Mouse (Mus musculus): ENCODE measurements around the gene Nccrp1. TPM values are rescaled to one million over a fixed set of nuclear protein-coding genes. Genes with fewer than 3 reads are reported as not detected.

Gene Nccrp1
- not detected in 2 replicates for polyA plus RNA-seq (2016; fragmentation: Nextera tagmentation; extraction: Ambion mirVana)

DNA sequence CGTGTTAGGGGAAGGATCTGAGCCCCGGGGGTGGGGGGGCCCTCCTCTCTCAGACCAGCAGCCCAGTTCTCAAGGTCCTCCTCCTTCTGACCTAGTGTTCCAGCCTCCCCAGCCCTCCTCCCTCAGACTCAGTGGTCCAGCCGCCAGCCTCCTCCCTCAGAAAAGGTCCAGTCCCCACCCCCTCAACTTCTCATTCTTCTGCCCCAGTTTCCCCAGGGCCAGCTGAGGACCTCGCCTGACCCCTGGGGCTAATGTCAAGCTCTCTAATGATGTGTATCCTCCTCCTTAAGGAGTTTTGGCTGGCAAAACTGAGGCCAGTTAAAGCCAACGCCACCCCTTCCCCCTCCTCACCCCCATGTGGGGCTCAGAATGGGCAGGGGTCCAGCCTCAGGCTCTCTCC, at the start of gene Nccrp1:
Gene Nccrp1, minus strand, starts transcription at position 101 of the 400 bp plus-strand sequence.
- 5% methylated on average over 5 of the region's 5 CpGs for WGBS
- no peaks in the 10 kb centered on the region for H3K9me3 ChIP-seq
- peaks cover 56% of the 10 kb centered on the region for H3K27me3 ChIP-seq (ENCODE audit: poor library complexity, severe bottlenecking)
- peak within 1 kb of the TSS; percentile 60; the same call in 1 of the 2 replicates for H3K27ac ChIP-seq
- H3K36me3 ChIP-seq (replicated peaks), result no peaks in the 10 kb centered on the region
- H3K4me3 ChIP-seq, result peak within 1 kb of the TSS; percentile 47
- DNase-seq (ENCODE audit: extremely low spot score, low spot score), result no peak
- H3K4me1 ChIP-seq, result peaks cover 40% of the 10 kb centered on the region

DNA sequence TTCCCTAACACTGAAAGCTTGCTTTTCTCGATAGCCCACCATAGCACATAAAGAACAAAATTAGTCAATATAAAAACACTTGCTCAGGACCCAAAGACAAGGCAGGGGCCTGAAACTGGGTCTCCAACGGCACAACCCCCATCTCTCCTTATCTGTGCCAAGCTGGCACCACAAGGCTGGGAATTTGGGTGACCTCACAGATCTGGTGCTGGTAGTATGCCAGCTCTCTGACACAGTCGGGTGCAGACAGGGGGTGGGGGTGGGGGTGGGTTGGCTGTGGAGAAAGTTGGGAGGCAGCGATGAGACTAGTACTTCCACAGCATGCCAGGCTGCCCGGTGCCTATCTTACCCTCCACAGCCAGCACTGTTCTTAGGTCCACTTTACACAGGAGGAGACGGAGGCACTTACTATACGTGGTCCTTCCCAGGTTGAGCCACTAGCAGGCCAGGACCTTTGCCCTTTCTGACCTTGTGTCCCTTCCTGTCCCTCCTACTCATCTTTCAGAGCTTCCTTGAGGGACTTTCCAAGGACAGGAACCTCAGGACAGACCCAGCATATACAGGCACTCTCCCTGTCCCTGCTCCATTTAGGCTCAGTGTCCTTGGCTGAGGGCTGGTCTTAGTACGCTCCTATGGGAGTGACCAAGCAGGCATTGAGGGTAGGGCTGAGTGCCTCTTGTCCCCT, 48.8 kb upstream of the Nccrp1 start:
- no peak for DNase-seq (ENCODE audit: extremely low spot score, low spot score)
- Histone ChIP-seq H3K4me3 (peak overlapping the region; percentile 83), H3K36me3 (replicated peaks) (peaks cover 18% of the 10 kb centered on the region), H3K9me3 (no peaks in the 10 kb centered on the region), H3K27ac (peak overlapping the region; percentile 96), H3K27me3 (ENCODE audit: poor library complexity, severe bottlenecking) (no peaks in the 10 kb centered on the region), H3K4me1 (peaks cover 80% of the 10 kb centered on the region)
- 77% methylated on average over 8 of the region's 8 CpGs for WGBS

DNA sequence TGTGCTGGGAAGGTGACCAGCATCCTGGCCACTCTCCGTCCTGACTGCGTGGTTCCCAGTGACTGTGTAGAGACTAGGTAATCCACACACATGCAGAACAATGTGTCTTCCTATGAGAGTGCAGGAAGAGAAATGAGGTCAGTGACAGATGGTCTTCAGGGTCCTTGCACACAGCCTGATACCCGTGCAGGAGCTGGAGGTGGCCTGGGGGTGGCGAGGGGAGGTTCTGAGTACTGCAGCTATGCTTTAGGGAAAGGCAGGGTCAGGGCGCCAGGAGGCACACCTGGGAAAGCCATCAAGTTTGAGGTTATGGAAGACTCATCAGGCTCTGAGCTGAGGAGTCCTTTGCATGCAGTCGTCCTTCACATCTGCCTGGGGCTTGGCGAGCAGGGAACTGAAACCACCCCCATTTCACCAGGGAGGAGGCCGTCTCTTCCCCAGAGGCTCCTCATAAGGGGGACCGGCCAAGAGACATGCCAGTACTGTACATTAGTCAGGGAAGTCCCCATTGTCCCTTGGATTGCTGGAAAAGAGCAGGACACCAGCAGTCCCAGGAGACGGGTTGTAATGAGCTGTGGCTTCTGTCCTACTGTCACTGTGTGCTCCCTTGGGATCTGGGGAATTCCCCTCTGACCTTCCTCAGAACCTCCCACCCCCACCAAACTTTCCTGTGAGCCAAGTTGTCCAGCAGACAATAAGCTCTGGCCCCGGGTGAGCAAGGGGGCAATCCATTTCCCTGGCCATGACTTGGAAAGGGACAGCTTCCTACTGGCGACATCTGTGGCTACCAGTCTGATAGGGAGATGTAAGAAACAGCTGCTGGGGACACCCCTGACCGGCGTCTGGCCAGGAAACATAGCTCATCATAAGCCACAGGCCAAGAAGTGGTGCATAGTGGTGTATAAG, 46.4 kb upstream of the Nccrp1 start:
- no peak for DNase-seq (ENCODE audit: extremely low spot score, low spot score)
- WGBS, result 72% methylated on average over 14 of the region's 14 CpGs

DNA sequence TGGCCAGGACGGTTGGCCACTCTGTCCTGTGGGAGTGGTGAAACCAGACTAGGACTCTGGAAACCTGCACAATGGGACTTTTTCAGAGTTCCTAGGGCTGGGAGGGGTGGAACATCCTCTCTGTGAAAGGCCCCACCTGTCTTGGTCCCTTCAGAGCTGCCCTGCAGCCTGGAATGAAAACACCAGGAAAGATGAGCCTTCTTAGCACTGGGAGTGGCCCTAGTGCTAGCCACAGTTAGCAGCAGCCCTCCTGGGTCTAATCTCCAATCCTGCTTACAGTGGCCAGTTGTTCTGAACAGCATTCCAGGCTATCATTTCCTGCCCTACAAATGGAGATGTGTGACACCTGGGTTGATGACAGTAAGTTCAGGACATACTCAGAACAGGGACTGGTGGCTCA, 44.8 kb upstream of the Nccrp1 start:
- H3K27ac ChIP-seq, result no peak overlapping the region
- no peaks in the 10 kb centered on the region for H3K9me3 ChIP-seq
- 74% methylated on average over 1 of the region's 1 CpGs for WGBS
- peaks cover 20% of the 10 kb centered on the region for H3K36me3 ChIP-seq (replicated peaks)
- peaks cover 94% of the 10 kb centered on the region for H3K4me1 ChIP-seq
- no peak overlapping the region for H3K4me3 ChIP-seq
- DNase-seq (ENCODE audit: extremely low spot score, low spot score), result no peak
- H3K27me3 ChIP-seq (ENCODE audit: poor library complexity, severe bottlenecking), result no peaks in the 10 kb centered on the region

More for the DNA sequence above, 46.4 kb upstream of the Nccrp1 start:
- Histone ChIP-seq H3K4me3 (no peak overlapping the region), H3K9me3 (no peaks in the 10 kb centered on the region), H3K27me3 (ENCODE audit: poor library complexity, severe bottlenecking) (no peaks in the 10 kb centered on the region), H3K4me1 (peaks cover 88% of the 10 kb centered on the region), H3K27ac (peak overlapping the region; percentile 48; the same call in 1 of the 2 replicates), H3K36me3 (replicated peaks) (peaks cover 18% of the 10 kb centered on the region)

DNA sequence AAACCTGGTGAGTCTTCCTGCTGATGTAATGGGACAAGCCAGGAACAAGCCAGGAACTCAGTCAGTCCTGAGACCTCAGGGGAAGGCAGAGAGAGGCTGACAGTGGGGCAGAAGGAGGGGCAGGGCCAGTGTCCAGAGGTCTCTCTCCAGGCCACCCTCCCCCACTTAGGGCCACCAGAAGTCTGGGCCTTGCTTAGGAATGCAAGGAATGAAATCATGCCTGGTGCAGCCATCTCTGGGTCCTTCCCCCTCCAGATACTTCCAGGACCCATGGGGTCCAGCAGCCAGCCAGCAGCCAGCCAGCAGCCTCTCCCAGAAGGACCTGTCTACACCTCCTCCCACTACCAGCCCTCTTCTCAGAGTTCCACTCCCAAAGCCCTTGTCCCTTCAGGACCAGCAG, 40.6 kb upstream of the Nccrp1 start:
- Histone ChIP-seq H3K27me3 (ENCODE audit: poor library complexity, severe bottlenecking) (no peaks in the 10 kb centered on the region), H3K36me3 (replicated peaks) (peaks cover 15% of the 10 kb centered on the region; the same call in 1 of the 2 replicates), H3K27ac (peak overlapping the region; percentile 56), H3K4me1 (peaks cover 90% of the 10 kb centered on the region), H3K4me3 (no peak overlapping the region), H3K9me3 (no peaks in the 10 kb centered on the region)
- no peak for DNase-seq (ENCODE audit: extremely low spot score, low spot score)

DNA sequence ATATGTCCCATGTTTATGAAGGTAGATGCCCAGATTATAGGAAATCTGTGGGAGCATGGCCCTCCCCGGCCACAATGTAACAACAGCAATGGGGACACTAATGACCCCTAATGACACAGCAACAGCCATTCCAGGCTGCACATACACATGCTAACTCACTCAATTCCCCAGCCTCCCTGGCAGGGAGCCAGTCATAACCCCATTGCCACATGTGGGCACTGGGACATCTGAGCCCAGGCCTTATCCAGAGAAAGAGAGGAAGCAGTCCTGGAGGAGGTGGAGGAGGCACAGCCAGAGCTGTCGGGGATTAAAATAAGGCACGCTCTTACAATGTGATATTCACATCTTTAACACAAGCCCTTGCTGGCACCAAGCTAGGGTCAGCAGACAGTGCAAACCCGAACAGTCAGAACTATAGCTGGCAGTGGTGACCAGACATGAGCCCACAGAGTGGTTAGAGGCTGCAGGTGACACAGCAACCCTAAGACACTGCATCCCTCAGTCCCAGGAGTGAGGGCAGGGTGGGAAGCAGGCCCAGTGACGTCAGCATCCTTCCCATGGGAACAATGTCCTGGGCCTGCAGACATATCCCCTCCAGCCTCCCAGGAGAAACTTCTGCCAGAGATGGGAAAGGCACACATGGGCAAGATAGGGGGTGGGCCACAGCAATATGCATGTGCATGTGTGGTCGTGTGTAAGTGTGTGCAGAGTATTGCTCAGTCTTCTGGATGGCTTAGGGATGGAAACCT, 39.8 kb upstream of the Nccrp1 start:
- DNase-seq (ENCODE audit: extremely low spot score, low spot score), result no peak
- no peak overlapping the region for H3K4me3 ChIP-seq
- peak overlapping the region; percentile 56 for H3K27ac ChIP-seq
- H3K27me3 ChIP-seq (ENCODE audit: poor library complexity, severe bottlenecking), result no peaks in the 10 kb centered on the region
- no peaks in the 10 kb centered on the region for H3K9me3 ChIP-seq
- H3K4me1 ChIP-seq, result peaks cover 82% of the 10 kb centered on the region
- peaks cover 15% of the 10 kb centered on the region; the same call in 1 of the 2 replicates for H3K36me3 ChIP-seq (replicated peaks)
- 76% methylated on average over 6 of the region's 6 CpGs for WGBS

DNA sequence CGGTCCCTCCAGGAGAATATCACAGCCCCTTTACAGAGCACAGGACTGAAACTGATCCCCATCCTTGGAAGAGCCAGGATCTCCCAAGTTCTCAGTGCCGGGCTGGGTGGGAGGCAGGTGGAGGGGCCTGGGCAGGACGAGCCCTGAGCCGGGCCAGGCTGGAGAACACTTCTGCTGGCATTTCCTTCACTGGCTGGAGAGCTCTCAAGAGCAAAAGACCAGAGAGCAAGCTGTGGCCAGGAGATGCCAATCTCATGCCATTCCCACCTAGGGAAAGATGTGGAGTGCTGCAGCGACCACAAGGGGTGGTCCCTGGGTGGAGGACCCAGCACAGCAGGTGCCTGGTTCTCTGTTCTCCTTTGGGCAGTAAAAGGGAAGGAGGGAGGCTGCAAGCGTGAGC, 37.9 kb upstream of the Nccrp1 start:
- Histone ChIP-seq H3K4me3 (no peak overlapping the region), H3K4me1 (peaks cover 71% of the 10 kb centered on the region), H3K27ac (0 out of 2 replicates have a peak overlapping the region, but pooled peaks have one; percentile 27), H3K9me3 (no peaks in the 10 kb centered on the region), H3K36me3 (replicated peaks) (peaks cover 10% of the 10 kb centered on the region; the same call in 1 of the 2 replicates), H3K27me3 (ENCODE audit: poor library complexity, severe bottlenecking) (no peaks in the 10 kb centered on the region)
- no peak for DNase-seq (ENCODE audit: extremely low spot score, low spot score)
- 83% methylated on average over 6 of the region's 6 CpGs for WGBS

DNA sequence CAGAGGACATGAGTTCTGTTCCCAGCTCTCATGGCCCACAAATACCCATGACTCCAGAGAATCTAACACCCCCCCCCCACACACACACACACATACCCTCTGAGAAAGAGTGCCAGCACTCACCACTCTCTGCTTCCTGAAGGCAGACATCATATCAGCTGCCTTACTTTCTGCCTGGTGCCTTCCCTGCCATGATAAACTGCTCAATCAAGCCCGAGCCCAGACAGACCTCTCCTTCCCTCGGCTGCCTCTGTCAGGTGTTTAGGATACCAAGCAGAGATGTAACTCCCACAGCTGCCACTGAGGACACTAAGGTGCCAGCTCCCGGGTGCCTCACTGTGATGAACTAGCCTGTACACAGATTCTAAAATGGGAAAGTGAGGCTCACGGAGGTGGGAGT, 37.4 kb upstream of the Nccrp1 start:
- no peak for DNase-seq (ENCODE audit: extremely low spot score, low spot score)
- 0 out of 2 replicates have a peak overlapping the region, but pooled peaks have one; percentile 15 for H3K27ac ChIP-seq
- no peaks in the 10 kb centered on the region for H3K9me3 ChIP-seq
- H3K27me3 ChIP-seq (ENCODE audit: poor library complexity, severe bottlenecking), result no peaks in the 10 kb centered on the region
- H3K36me3 ChIP-seq (replicated peaks), result peaks cover 13% of the 10 kb centered on the region
- 84% methylated on average over 4 of the region's 4 CpGs for WGBS
- no peak overlapping the region for H3K4me3 ChIP-seq
- peaks cover 71% of the 10 kb centered on the region for H3K4me1 ChIP-seq

DNA sequence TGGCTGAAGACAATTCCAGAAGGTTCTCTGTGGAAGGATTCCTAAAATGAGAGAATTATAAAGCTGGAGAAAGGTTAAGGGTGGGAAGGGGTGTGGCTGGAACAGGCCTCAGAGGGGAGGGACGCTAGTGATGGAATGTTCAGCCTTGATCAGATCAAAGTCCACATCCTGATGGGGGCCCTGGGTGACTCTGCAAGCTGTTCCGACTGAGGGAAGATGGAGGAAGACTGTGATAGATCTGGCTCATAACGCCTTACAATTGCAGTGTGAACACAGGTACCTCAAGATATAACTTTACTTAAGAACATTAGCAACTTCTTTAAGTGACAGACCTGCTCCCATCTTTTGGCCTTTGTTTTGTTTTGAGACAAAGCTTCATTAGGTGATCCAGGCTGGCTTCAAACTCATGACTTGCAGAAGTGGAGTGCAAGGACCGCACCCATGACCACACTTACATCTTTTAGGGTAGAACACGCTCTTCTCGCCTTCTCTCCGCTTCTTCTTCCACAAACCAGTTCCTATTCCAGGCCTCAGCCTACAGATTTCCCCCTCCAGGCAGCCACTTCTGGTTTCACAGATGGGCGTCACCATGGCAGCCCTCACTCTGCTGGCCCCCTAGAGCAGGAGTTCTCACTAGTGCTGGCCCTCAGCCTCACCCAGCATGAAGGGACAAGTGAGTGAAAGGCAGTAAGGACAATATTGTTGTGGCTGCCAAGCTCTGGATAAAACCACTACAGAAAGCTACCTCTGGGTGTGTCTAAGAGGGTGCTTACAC, 36.7 kb upstream of the Nccrp1 start:
- peaks cover 71% of the 10 kb centered on the region for H3K4me1 ChIP-seq
- no peak for DNase-seq (ENCODE audit: extremely low spot score, low spot score)
- H3K27me3 ChIP-seq (ENCODE audit: poor library complexity, severe bottlenecking), result no peaks in the 10 kb centered on the region
- peaks cover 18% of the 10 kb centered on the region for H3K36me3 ChIP-seq (replicated peaks)
- no peak overlapping the region for H3K4me3 ChIP-seq
- WGBS, result 85% methylated on average over 8 of the region's 8 CpGs
- H3K9me3 ChIP-seq, result no peaks in the 10 kb centered on the region
- H3K27ac ChIP-seq, result 0 out of 2 replicates have a peak overlapping the region, but pooled peaks have one; percentile 15

DNA sequence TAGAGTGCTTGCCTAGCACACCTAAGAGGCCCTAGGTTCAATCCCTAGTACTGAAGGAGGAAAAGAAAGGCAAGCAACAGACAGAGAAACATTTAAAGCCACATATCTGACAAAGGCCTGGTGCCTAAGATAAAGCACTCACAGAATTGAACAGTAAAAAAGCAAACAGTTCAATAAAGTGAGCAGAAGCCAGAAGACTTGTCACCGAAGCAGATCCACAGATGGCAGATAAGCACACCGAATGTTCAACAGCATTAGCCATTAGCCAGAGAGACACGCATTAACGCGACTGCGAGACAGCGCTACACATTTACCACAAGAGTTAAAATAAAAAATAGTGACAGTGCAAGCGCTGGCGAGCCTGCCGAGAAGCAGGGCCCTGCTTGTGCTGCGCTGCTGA, 35.8 kb upstream of the Nccrp1 start:
- H3K9me3 ChIP-seq, result no peaks in the 10 kb centered on the region
- H3K4me1 ChIP-seq, result peaks cover 67% of the 10 kb centered on the region
- WGBS, result 91% methylated on average over 11 of the region's 11 CpGs
- H3K27me3 ChIP-seq (ENCODE audit: poor library complexity, severe bottlenecking), result no peaks in the 10 kb centered on the region
- peaks cover 18% of the 10 kb centered on the region for H3K36me3 ChIP-seq (replicated peaks)
- H3K27ac ChIP-seq, result no peak overlapping the region
- no peak for DNase-seq (ENCODE audit: extremely low spot score, low spot score)
- no peak overlapping the region for H3K4me3 ChIP-seq

DNA sequence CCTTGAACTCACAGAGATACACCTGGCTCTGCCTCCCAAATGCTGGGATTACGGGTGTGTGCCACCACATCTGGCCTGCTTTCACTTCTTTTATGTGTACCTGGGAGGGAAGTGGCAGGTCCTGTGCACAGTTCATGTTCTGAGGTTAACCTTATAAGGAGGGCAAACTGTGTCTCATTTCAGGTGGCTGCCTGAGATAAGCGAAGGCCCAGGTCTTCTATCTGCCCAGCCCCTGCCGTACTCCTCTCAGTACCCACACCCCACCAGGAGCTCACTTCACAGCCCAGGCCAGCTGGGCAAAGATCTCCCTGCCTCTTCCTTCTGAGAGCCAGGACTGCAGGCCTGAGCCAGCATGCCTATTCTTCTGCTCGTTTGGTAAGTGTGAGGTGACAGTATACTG, 34.7 kb upstream of the Nccrp1 start:
- Histone ChIP-seq H3K36me3 (replicated peaks) (peaks cover 15% of the 10 kb centered on the region), H3K4me3 (no peak overlapping the region), H3K27me3 (ENCODE audit: poor library complexity, severe bottlenecking) (no peaks in the 10 kb centered on the region), H3K27ac (no peak overlapping the region), H3K9me3 (no peaks in the 10 kb centered on the region), H3K4me1 (peaks cover 66% of the 10 kb centered on the region)
- DNase-seq (ENCODE audit: extremely low spot score, low spot score), result no peak
- WGBS, result 92% methylated on average over 4 of the region's 4 CpGs

DNA sequence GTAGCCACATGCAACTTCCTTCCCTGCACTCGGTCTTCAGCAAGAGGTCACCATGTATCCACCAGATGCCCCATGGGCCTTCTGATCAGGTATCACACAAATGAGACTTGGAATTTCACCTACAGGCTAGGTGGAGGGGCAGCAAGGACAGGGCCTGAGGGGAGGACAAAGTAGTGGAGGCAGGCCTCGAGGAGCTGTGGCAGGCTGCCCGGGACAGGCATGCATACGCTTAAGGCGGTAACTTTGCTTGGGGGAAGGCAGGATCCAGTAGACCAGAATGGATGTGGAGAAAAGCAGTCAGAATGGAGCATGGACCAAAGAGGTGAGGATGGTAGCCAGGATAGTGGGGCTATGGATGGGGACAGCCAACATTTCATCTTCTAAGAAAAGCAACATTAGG, 32.8 kb upstream of the Nccrp1 start:
- H3K9me3 ChIP-seq, result no peaks in the 10 kb centered on the region
- no peaks in the 10 kb centered on the region for H3K27me3 ChIP-seq (ENCODE audit: poor library complexity, severe bottlenecking)
- H3K4me3 ChIP-seq, result no peak overlapping the region
- no peak for DNase-seq (ENCODE audit: extremely low spot score, low spot score)
- peaks cover 15% of the 10 kb centered on the region for H3K36me3 ChIP-seq (replicated peaks)
- peaks cover 57% of the 10 kb centered on the region for H3K4me1 ChIP-seq
- no peak overlapping the region for H3K27ac ChIP-seq
- WGBS, result 79% methylated on average over 5 of the region's 5 CpGs
